Mouse (Mus musculus) kidney, postnatal 25 days (tissue): ENCODE results near the gene Znhit1.

ENCODE experiments used
- DNase-seq, 2 experiments: peaks; one replicate each; pipeline ENCODE4 v3.0.0; 2021; ENCODE audit warnings: mixed read lengths in 2 of 2

Gene Znhit1

GRCm38 (mm10) chr5:136987934-136988271, at the start of gene Znhit1:
Gene Znhit1, minus strand, starts transcription at chr5:136988021.
- DNase-seq = no peak

GRCm38 (mm10) chr5:137036211-137036610, 48.4 kb upstream of the Znhit1 start:
- peak in 1 of 2 experiments; percentile 32 for DNase-seq

GRCm38 (mm10) chr5:137032641-137033074, 44.8 kb upstream of the Znhit1 start:
- DNase-seq = peak; percentile 93 to 95

- peak in 1 of 2 experiments; percentile 40 for DNase-seq
These were observed 44.2 kb upstream of the Znhit1 start for GRCm38 (mm10) chr5:137032033-137032421.

- peak; percentile 27 to 61 for DNase-seq
These were observed 43.5 kb upstream of the Znhit1 start for GRCm38 (mm10) chr5:137031076-137032032.

GRCm38 (mm10) chr5:137030416-137030810, 42.6 kb upstream of the Znhit1 start:
- DNase-seq = no peak

- peak; percentile 96 to 98 for DNase-seq
These were observed 42.0 kb upstream of the Znhit1 start for GRCm38 (mm10) chr5:137029643-137030415.

- no peak for DNase-seq
These were observed 41.4 kb upstream of the Znhit1 start for GRCm38 (mm10) chr5:137029273-137029585.

GRCm38 (mm10) chr5:137028561-137029272, 40.9 kb upstream of the Znhit1 start:
- no peak for DNase-seq

GRCm38 (mm10) chr5:137026092-137026491, 38.3 kb upstream of the Znhit1 start, which contains the start of gene Vgf:
Gene Vgf, plus strand, starts transcription at chr5:137026392.
- DNase-seq = no peak

GRCm38 (mm10) chr5:137025132-137025531, 37.3 kb upstream of the Znhit1 start:
- peak; percentile 76 to 86 for DNase-seq

GRCm38 (mm10) chr5:137024318-137024717, 36.5 kb upstream of the Znhit1 start:
- no peak for DNase-seq

- no peak for DNase-seq
These were observed 28.1 kb upstream of the Znhit1 start for GRCm38 (mm10) chr5:137015913-137016312.

GRCm38 (mm10) chr5:137012401-137012950, 24.7 kb upstream of the Znhit1 start:
- DNase-seq = no peak

GRCm38 (mm10) chr5:137009988-137010387, 22.2 kb upstream of the Znhit1 start:
- peak; percentile 59 to 81 for DNase-seq

GRCm38 (mm10) chr5:137007276-137007675, 19.5 kb upstream of the Znhit1 start:
- DNase-seq = no peak

GRCm38 (mm10) chr5:137000612-137001011, 12.8 kb upstream of the Znhit1 start:
- no peak for DNase-seq

- DNase-seq = no peak
These were observed 11.6 kb upstream of the Znhit1 start for GRCm38 (mm10) chr5:136999449-136999848.

- DNase-seq = peak in 1 of 2 experiments; percentile 40
These were observed 2.0 kb upstream of the Znhit1 start for GRCm38 (mm10) chr5:136989801-136990200.

GRCm38 (mm10) chr5:136988420-136988819, 599 bp upstream of the Znhit1 start:
- DNase-seq = peak; percentile 40

- DNase-seq = peak; percentile 77 to 90
These were observed 485 bp downstream of the Znhit1 start for GRCm38 (mm10) chr5:136987138-136987933.

GRCm38 (mm10) chr5:136986695-136987137, 1.1 kb downstream of the Znhit1 start, which contains the start of gene Plod3:
Gene Plod3, plus strand, starts transcription at chr5:136987019.
- peak; percentile 98 to 99 for DNase-seq
